Mouse (Mus musculus): ENCODE data around the gene Txndc12. TPM values are rescaled to one million over a fixed set of nuclear protein-coding genes. Genes with fewer than 3 reads are reported as not detected.

The Txndc12 gene
- total RNA-seq, 2 experiments from 2014 or later: 81.4 to 82.4 TPM

Other genes with a start within 250 kb of the Txndc12 start
- gene Cc2d1b, start 214.7 kb upstream of the Txndc12 start, total RNA-seq (2021): 10 to 100 TPM; 64.0 to 70.8 TPM
- gene 3110021N24Rik, start 115.0 kb upstream of the Txndc12 start, total RNA-seq (2021): 1 to 10 TPM; 1.7 to 2.0 TPM
- 10 to 100 TPM; 27.1 to 27.8 TPM for gene Zfyve9, start 53.8 kb upstream of the Txndc12 start, total RNA-seq (2021)
- 100 to 1,000 TPM; 144 to 146 TPM for gene Btf3l4, start 987 bp upstream of the Txndc12 start, total RNA-seq (2021)
- 10 to 100 TPM; 26.3 to 26.9 TPM for gene Kti12, start 13.2 kb downstream of the Txndc12 start, total RNA-seq (2021)
- gene A730015C16Rik, start 14.0 kb downstream of the Txndc12 start, total RNA-seq (2021): under 1 TPM; 0.25 to 0.34 TPM
- 10 to 100 TPM; 71.4 to 76.1 TPM for gene Rab3b, start 44.5 kb downstream of the Txndc12 start, total RNA-seq (2021)
- gene Nrd1, start 166.1 kb downstream of the Txndc12 start, total RNA-seq (2021): 100 to 1,000 TPM; 112 to 117 TPM